Mouse (Mus musculus) heart, postnatal 25 days (tissue): Measurements from ENCODE around the gene Rabif. TPM values are rescaled to one million over a fixed set of nuclear protein-coding genes. Genes with fewer than 3 reads are reported as not detected.

Source experiments
- DNase-seq: peaks from one replicate; pipeline ENCODE4 v3.0.0; 2022; ENCODE audit warnings: low spot score
- intact Hi-C: fragments of 180-260 bp; cut with DNase I; formaldehyde crosslinking; loops from one replicate; pipeline ENCODE4 v1.15.1; 2025
- total RNA-seq, 2 experiments: library from RNA; stranded (reverse); gene quantifications; 2 replicates each; pipeline ENCODE4 v1.2.3; 2021

Gene Rabif
- total RNA-seq, 2 experiments from 2014 or later, result 8.4 to 8.9 TPM

- intact Hi-C loops, result no loop called here
- no peak for DNase-seq
These were observed 46.2 kb downstream of the Rabif start for GRCm38 (mm10) chr1:134540610-134541009.

GRCm38 (mm10) chr1:134548231-134548630 lies 53.8 kb downstream of the Rabif start:
- no peak for DNase-seq
- intact Hi-C loops, result no loop called here

- intact Hi-C loops, result no loop called here
- DNase-seq, result no peak
These were observed 55.2 kb downstream of the Rabif start, which contains the start of gene Mgat4e for GRCm38 (mm10) chr1:134549632-134550132. Gene Mgat4e, minus strand, starts transcription at chr1:134549682.

- intact Hi-C loops, result no loop called here
- no peak for DNase-seq
These were observed 57.4 kb downstream of the Rabif start for GRCm38 (mm10) chr1:134551869-134552268.

- no peak for DNase-seq
- intact Hi-C loops, result no loop called here
These were observed 57.9 kb downstream of the Rabif start for GRCm38 (mm10) chr1:134552396-134552795.

- intact Hi-C loops, result loop anchor here (2.0 kb wide), 1 partner anchor 35 kb away; no protein-coding TSS in a partner anchor
- DNase-seq, result no peak
These were observed 60.9 kb downstream of the Rabif start for GRCm38 (mm10) chr1:134555240-134555870.

- intact Hi-C loops, result loop anchor here (2.0 kb wide), 2 partner anchors 35 to 61 kb away; partner anchors contain the start of gene Rabif
- DNase-seq, result no peak
These were observed 61.6 kb downstream of the Rabif start for GRCm38 (mm10) chr1:134555871-134556670.

GRCm38 (mm10) chr1:134556671-134557218 lies 62.3 kb downstream of the Rabif start:
- DNase-seq, result peak; percentile 93
- intact Hi-C loops, result loop anchor here (2.0 kb wide), 1 partner anchor 62 kb away; the partner anchor contains the start of gene Rabif

Other genes starting within 250 kb of the Rabif start
- not detected for gene Myog, start 204.7 kb upstream of the Rabif start, total RNA-seq
- 1 to 10 TPM; 1.6 to 1.9 TPM for gene Ppfia4, start 161.7 kb upstream of the Rabif start, total RNA-seq
- gene Tmem183a, start 132.7 kb upstream of the Rabif start, total RNA-seq, result 10 to 100 TPM; 19.4 to 19.8 TPM
- not detected for gene 4933406M09Rik, start 108.7 kb upstream of the Rabif start, total RNA-seq
- gene Cyb5r1, start 89.1 kb upstream of the Rabif start, total RNA-seq, result 10 to 100 TPM; 25.3 to 25.5 TPM
- gene Adipor1, start 79.3 kb upstream of the Rabif start, total RNA-seq, result 100 to 1,000 TPM; 140 TPM
- gene Klhl12, start 39.1 kb upstream of the Rabif start, total RNA-seq, result 10 to 100 TPM; 19.1 to 20.5 TPM
- gene Mgat4e, start 55.0 kb downstream of the Rabif start, total RNA-seq, result not detected
- gene Kdm5b, start 65.5 kb downstream of the Rabif start, total RNA-seq, result 10 to 100 TPM; 17.0 to 20.6 TPM
- gene Syt2, start 152.0 kb downstream of the Rabif start, total RNA-seq, result not detected